Comparison of ENCODE assay signal across 8 mouse cellular contexts in the genomic region with DNA sequence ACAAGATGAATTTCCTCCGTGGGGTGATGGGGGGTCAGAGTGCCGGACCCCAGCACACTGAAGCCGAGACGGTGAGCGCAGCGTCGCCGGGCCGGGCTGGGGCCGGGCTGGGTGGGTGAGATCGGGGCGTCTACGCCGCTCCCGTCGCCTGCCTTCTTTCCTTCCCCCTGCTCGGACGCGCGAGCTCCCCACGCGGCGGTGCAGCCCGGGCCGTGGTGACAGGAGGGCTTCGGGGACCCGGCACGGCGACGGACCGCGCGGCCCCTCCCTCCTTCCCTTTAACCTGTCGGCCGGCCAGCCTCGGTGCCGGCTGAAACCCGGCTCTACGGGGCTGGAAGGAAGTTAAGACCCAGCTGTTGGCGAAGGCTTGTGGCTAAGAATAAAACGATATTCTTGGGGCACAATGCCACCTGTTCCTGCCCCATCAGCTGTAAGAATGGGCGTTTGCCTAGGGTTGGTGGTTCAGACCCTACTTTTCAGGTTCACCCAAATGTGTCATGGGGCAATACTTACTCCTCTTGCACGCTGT. TPM values are rescaled to one million over a fixed set of nuclear protein-coding genes. Genes with fewer than 3 reads are reported as not detected.
A peak's percentile ranks its signal among the peaks of the same experiment; 100 is the strongest.
DNase-seq lines count a peak whose midpoint lies in the region; ATAC-seq lines count a peak whose summit lies in the region.

No protein-coding gene starts in this region.

- H3K4me2 ChIP-seq in forebrain, embryonic 16.5 days (ENCODE audit: low read length), result peak overlapping the region; percentile 85
- H3K4me2 ChIP-seq in hindbrain, embryonic 11.5 days (replicated peaks; ENCODE audit: low read depth, low read length), result peak overlapping the region; percentile 74
- H3K4me2 ChIP-seq in limb, embryonic 13.5 days (replicated peaks), result peak overlapping the region; percentile 76
- H3K4me2 ChIP-seq in midbrain, embryonic 11.5 days, result peak overlapping the region; percentile 73
- H3K4me2 ChIP-seq in stomach, embryonic 16.5 days (ENCODE audit: low read depth, low read length), result peak overlapping the region; percentile 68

- peak overlapping the region; percentile 83 for H3K27ac ChIP-seq in forebrain, embryonic 16.5 days (ENCODE audit: low read length)
- peak overlapping the region; percentile 65 for H3K27ac ChIP-seq in hindbrain, embryonic 11.5 days (ENCODE audit: low read depth, low read length)
- H3K27ac ChIP-seq in limb, embryonic 13.5 days, result peak overlapping the region; percentile 75; the same call in 1 of the 2 replicates
- H3K27ac ChIP-seq in midbrain, embryonic 11.5 days (ENCODE audit: low read depth, low read length), result peak overlapping the region; percentile 74; the same call in 1 of the 2 replicates
- H3K27ac ChIP-seq in stomach, embryonic 16.5 days (ENCODE audit: low read length), result peak overlapping the region; percentile 77

- no peaks in the 10 kb centered on the region for H3K36me3 ChIP-seq in forebrain, embryonic 16.5 days (ENCODE audit: control insufficient read depth, insufficient read depth)
- H3K36me3 ChIP-seq in hindbrain, embryonic 11.5 days (ENCODE audit: control insufficient read depth, insufficient read depth, low read length), result no peaks in the 10 kb centered on the region
- H3K36me3 ChIP-seq in limb, embryonic 13.5 days, result no peaks in the 10 kb centered on the region
- no peaks in the 10 kb centered on the region for H3K36me3 ChIP-seq in midbrain, embryonic 11.5 days (ENCODE audit: control insufficient read depth, insufficient read depth, low read length)
- no peaks in the 10 kb centered on the region for H3K36me3 ChIP-seq in stomach, embryonic 16.5 days (ENCODE audit: control insufficient read depth, insufficient read depth, low read length)

- peak; percentile 74 for ATAC-seq in forebrain, embryonic 16.5 days
- ATAC-seq in hindbrain, embryonic 11.5 days (ENCODE audit: low FRiP score), result peak; percentile 85
- ATAC-seq in limb, embryonic 13.5 days (ENCODE audit: low FRiP score, low read depth), result peak; percentile 78
- peak; percentile 84 for ATAC-seq in midbrain, embryonic 11.5 days (ENCODE audit: low FRiP score)
- peak; percentile 67 for ATAC-seq in stomach, embryonic 16.5 days (ENCODE audit: insufficient read depth, low FRiP score)

- H3K27me3 ChIP-seq in forebrain, embryonic 16.5 days (replicated peaks; ENCODE audit: control insufficient read depth, insufficient read depth, low read length), result no peaks in the 10 kb centered on the region
- H3K27me3 ChIP-seq in hindbrain, embryonic 11.5 days (ENCODE audit: control insufficient read depth, insufficient read depth, low read length), result no peaks in the 10 kb centered on the region
- H3K27me3 ChIP-seq in limb, embryonic 13.5 days, result no peaks in the 10 kb centered on the region
- H3K27me3 ChIP-seq in midbrain, embryonic 11.5 days (ENCODE audit: control insufficient read depth, insufficient read depth, low read length), result no peaks in the 10 kb centered on the region
- no peaks in the 10 kb centered on the region for H3K27me3 ChIP-seq in stomach, embryonic 16.5 days (ENCODE audit: control insufficient read depth, insufficient read depth, low read length)

- H3K4me3 ChIP-seq in forebrain, embryonic 16.5 days (replicated peaks; ENCODE audit: low read length), result peak overlapping the region; percentile 93
- H3K4me3 ChIP-seq in hindbrain, embryonic 11.5 days (ENCODE audit: low read depth, low read length), result peak overlapping the region; percentile 70
- H3K4me3 ChIP-seq in limb, embryonic 13.5 days, result peak overlapping the region; percentile 93
- H3K4me3 ChIP-seq in midbrain, embryonic 11.5 days (ENCODE audit: low read depth, low read length), result peak overlapping the region; percentile 90
- H3K4me3 ChIP-seq in stomach, embryonic 16.5 days (replicated peaks; ENCODE audit: low read length), result peak overlapping the region; percentile 79

- no peaks in the 10 kb centered on the region for H3K9me3 ChIP-seq in forebrain, embryonic 16.5 days (ENCODE audit: control insufficient read depth, low read length)
- H3K9me3 ChIP-seq in hindbrain, embryonic 11.5 days (ENCODE audit: control insufficient read depth, low read length), result no peaks in the 10 kb centered on the region
- H3K9me3 ChIP-seq in limb, embryonic 13.5 days, result no peaks in the 10 kb centered on the region
- H3K9me3 ChIP-seq in midbrain, embryonic 11.5 days (ENCODE audit: control insufficient read depth, low read length), result no peaks in the 10 kb centered on the region
- H3K9me3 ChIP-seq in stomach, embryonic 16.5 days (replicated peaks; ENCODE audit: control insufficient read depth, low read length), result no peaks in the 10 kb centered on the region

- H3K9ac ChIP-seq in forebrain, embryonic 16.5 days (replicated peaks; ENCODE audit: low read depth, low read length), result peak overlapping the region; percentile 95
- H3K9ac ChIP-seq in hindbrain, embryonic 11.5 days (ENCODE audit: low read depth, low read length), result peak overlapping the region; percentile 68
- peak overlapping the region; percentile 89 for H3K9ac ChIP-seq in limb, embryonic 13.5 days
- peak overlapping the region; percentile 87 for H3K9ac ChIP-seq in midbrain, embryonic 11.5 days (ENCODE audit: low read length)
- H3K9ac ChIP-seq in stomach, embryonic 16.5 days (ENCODE audit: low read length), result peak overlapping the region; percentile 90

- H3K4me1 ChIP-seq in forebrain, embryonic 16.5 days (replicated peaks; ENCODE audit: control insufficient read depth, insufficient read depth, low read length), result peaks cover 25% of the 10 kb centered on the region
- 0 out of 2 replicates have a peak, but pooled peaks cover 2% of the 10 kb centered on the region for H3K4me1 ChIP-seq in hindbrain, embryonic 11.5 days (replicated peaks; ENCODE audit: control insufficient read depth, insufficient read depth, low read length)
- peaks cover 39% of the 10 kb centered on the region for H3K4me1 ChIP-seq in limb, embryonic 13.5 days
- H3K4me1 ChIP-seq in midbrain, embryonic 11.5 days (ENCODE audit: control insufficient read depth, insufficient read depth, low read length), result peaks cover 13% of the 10 kb centered on the region
- H3K4me1 ChIP-seq in stomach, embryonic 16.5 days (ENCODE audit: control insufficient read depth, insufficient read depth, low read length), result peaks cover 14% of the 10 kb centered on the region

- peak; percentile 37 for DNase-seq in kidney, adult 11 months
- DNase-seq in kidney, postnatal 10 days, result no peak
- peak; percentile 55 to 72 for DNase-seq in adrenal gland, postnatal 36 days
- DNase-seq in hindbrain, embryonic 11.5 days (ENCODE audit: low spot score), result peak; percentile 68
- no peak for DNase-seq in midbrain, embryonic 11.5 days (ENCODE audit: low spot score, missing footprints)

- under 1% methylated on average over 40 of the region's 43 CpGs for WGBS in forebrain, embryonic 16.5 days
- WGBS in hindbrain, embryonic 11.5 days, result under 1% methylated on average over 28 of the region's 43 CpGs
- under 1% methylated on average over 21 of the region's 43 CpGs for WGBS in limb, embryonic 13.5 days
- WGBS in midbrain, embryonic 11.5 days, result 2% methylated on average over 32 of the region's 43 CpGs
- whole genome bisulfite sequencing in stomach, embryonic 16.5 days, result under 1% methylated on average over 43 of the region's 43 CpGs

RNA-seq across cellular contexts. Expression of a gene that starts 0.4 kb away (rescaled TPM):
- total RNA-seq in adrenal gland, postnatal 36 days (2021), result 100 to 1,000 TPM in 1 of 2 experiments, 10 to 100 TPM in 1; 93.3 to 104 TPM
- polyA plus RNA-seq in forebrain, embryonic 16.5 days (2015; fragmentation: Nextera tagmentation; extraction: Ambion mirVana), result 39.2 and 43.9 TPM in 2 replicates
- 31.3 and 34.1 TPM in 2 replicates for polyA plus RNA-seq in hindbrain, embryonic 11.5 days (2014; fragmentation: Nextera tagmentation; extraction: Ambion mirVana)
- 50.1 and 53.2 TPM in 2 replicates for polyA plus RNA-seq in limb, embryonic 13.5 days (2015; fragmentation: Nextera tagmentation; extraction: Ambion mirVana)
- 25.9 and 29.4 TPM in 2 replicates for polyA plus RNA-seq in midbrain, embryonic 11.5 days (2014; fragmentation: Nextera tagmentation; extraction: Ambion mirVana)
- 46.8 and 50.7 TPM in 2 replicates for polyA plus RNA-seq in stomach, embryonic 16.5 days (2015; fragmentation: Nextera tagmentation; extraction: Ambion mirVana)

RNA-seq across cellular contexts. Expression of a gene that starts 54.6 kb away (rescaled TPM):
- 100 to 1,000 TPM; 139 to 142 TPM for total RNA-seq in adrenal gland, postnatal 36 days (2021)
- polyA plus RNA-seq in forebrain, embryonic 16.5 days (2015; fragmentation: Nextera tagmentation; extraction: Ambion mirVana), result 345 and 376 TPM in 2 replicates
- 333 and 359 TPM in 2 replicates for polyA plus RNA-seq in hindbrain, embryonic 11.5 days (2014; fragmentation: Nextera tagmentation; extraction: Ambion mirVana)
- polyA plus RNA-seq in limb, embryonic 13.5 days (2015; fragmentation: Nextera tagmentation; extraction: Ambion mirVana), result 201 and 209 TPM in 2 replicates
- polyA plus RNA-seq in midbrain, embryonic 11.5 days (2014; fragmentation: Nextera tagmentation; extraction: Ambion mirVana), result 292 and 298 TPM in 2 replicates
- polyA plus RNA-seq in stomach, embryonic 16.5 days (2015; fragmentation: Nextera tagmentation; extraction: Ambion mirVana), result 141 and 146 TPM in 2 replicates

Comparison
In these comparisons a context has a peak if more than half of its experiments do, and no peak if none do; other contexts are left out.
1. DNase-seq: peak in kidney, adult 11 months (single experiment), adrenal gland, postnatal 36 days (2 of 2) and hindbrain, embryonic 11.5 days (single experiment); none in kidney, postnatal 10 days (single experiment) and midbrain, embryonic 11.5 days (single experiment).
2. Peak in every context shown above with its lines, with median percentiles within 50 percentile points of each other: ATAC-seq, H3K27ac ChIP-seq, H3K4me2 ChIP-seq, H3K4me3 ChIP-seq and H3K9ac ChIP-seq.